Mouse (Mus musculus): ENCODE measurements around the gene Gm13691.
A peak's percentile ranks its signal among the peaks of the same experiment; 100 is the strongest.
"Not testable (repeated sequence)": the region's sequence is repeated elsewhere in the genome, so short reads cannot be mapped to it uniquely, and the experiment has no call there.

Gene Gm13691

GRCm38 (mm10) chr2:83990253-83990652 is at the start of gene Gm13691:
Gm13691 (plus strand) TSS chr2:83990553.
- not testable (repeated sequence) for DNase-seq (ENCODE audit: low spot score in 2 of 2)

- DNase-seq (ENCODE audit: low spot score in 2 of 2) = peak; percentile 9 to 30
Measured at GRCm38 (mm10) chr2:83940931-83941361, 49.4 kb upstream of the Gm13691 start, which contains the start of gene Zswim2. Zswim2 (minus strand) TSS chr2:83941228.

- DNase-seq (ENCODE audit: low spot score in 2 of 2) = no peak
Measured at GRCm38 (mm10) chr2:83941378-83941777, 49.0 kb upstream of the Gm13691 start.

GRCm38 (mm10) chr2:83941792-83942191 is 48.6 kb upstream of the Gm13691 start:
- no peak for DNase-seq (ENCODE audit: low spot score in 2 of 2)

GRCm38 (mm10) chr2:83955393-83955792 is 35.0 kb upstream of the Gm13691 start, which contains the start of gene Gm13698:
Gm13698 (plus strand) TSS chr2:83955693.
- not testable (repeated sequence) for DNase-seq (ENCODE audit: low spot score in 2 of 2)

- not testable (repeated sequence) for DNase-seq (ENCODE audit: low spot score in 2 of 2)
Measured at GRCm38 (mm10) chr2:83961203-83961602, 29.1 kb upstream of the Gm13691 start, which contains the start of gene Gm13693. Gm13693 (plus strand) TSS chr2:83961503.

GRCm38 (mm10) chr2:83967013-83967412 is 23.3 kb upstream of the Gm13691 start, which contains the start of gene Gm13695:
Gm13695 (plus strand) TSS chr2:83967313.
- not testable (repeated sequence) for DNase-seq (ENCODE audit: low spot score in 2 of 2)

- not testable (repeated sequence) for DNase-seq (ENCODE audit: low spot score in 2 of 2)
Measured at GRCm38 (mm10) chr2:83972823-83973222, 17.5 kb upstream of the Gm13691 start, which contains the start of gene Gm13696. Gm13696 (plus strand) TSS chr2:83973123.

- DNase-seq (ENCODE audit: low spot score in 2 of 2) = not testable (repeated sequence)
Measured at GRCm38 (mm10) chr2:83978633-83979032, 11.7 kb upstream of the Gm13691 start, which contains the start of gene Gm13694. Gm13694 (plus strand) TSS chr2:83978933.

- not testable (repeated sequence) for DNase-seq (ENCODE audit: low spot score in 2 of 2)
Measured at GRCm38 (mm10) chr2:83984443-83984842, 5.9 kb upstream of the Gm13691 start, which contains the start of gene Gm13697. Gm13697 (plus strand) TSS chr2:83984743.

- DNase-seq (ENCODE audit: low spot score in 2 of 2) = peak; percentile 45 to 48
Measured at GRCm38 (mm10) chr2:83993639-83994255, 3.4 kb downstream of the Gm13691 start.

- DNase-seq (ENCODE audit: low spot score in 2 of 2) = peak in 1 of 2 experiments; percentile 7
Measured at GRCm38 (mm10) chr2:83994526-83994925, 4.2 kb downstream of the Gm13691 start.

GRCm38 (mm10) chr2:84008913-84009312 is 18.6 kb downstream of the Gm13691 start:
- DNase-seq (ENCODE audit: low spot score in 2 of 2) = no peak

GRCm38 (mm10) chr2:84009818-84010217 is 19.5 kb downstream of the Gm13691 start:
- no peak for DNase-seq (ENCODE audit: low spot score in 2 of 2)

- no peak for DNase-seq (ENCODE audit: low spot score in 2 of 2)
Measured at GRCm38 (mm10) chr2:84014572-84014971, 24.2 kb downstream of the Gm13691 start.

- DNase-seq (ENCODE audit: low spot score in 2 of 2) = not testable (repeated sequence)
Measured at GRCm38 (mm10) chr2:84016291-84016690, 25.9 kb downstream of the Gm13691 start.

- DNase-seq (ENCODE audit: low spot score in 2 of 2) = no peak
Measured at GRCm38 (mm10) chr2:84018330-84018729, 28.0 kb downstream of the Gm13691 start.

- peak; percentile 9 to 17 for DNase-seq (ENCODE audit: low spot score in 2 of 2)
Measured at GRCm38 (mm10) chr2:84019519-84020305, 29.4 kb downstream of the Gm13691 start.

- DNase-seq (ENCODE audit: low spot score in 2 of 2) = no peak
Measured at GRCm38 (mm10) chr2:84021930-84022329, 31.6 kb downstream of the Gm13691 start.

- no peak for DNase-seq (ENCODE audit: low spot score in 2 of 2)
Measured at GRCm38 (mm10) chr2:84022905-84023304, 32.6 kb downstream of the Gm13691 start.

- DNase-seq (ENCODE audit: low spot score in 2 of 2) = no peak
Measured at GRCm38 (mm10) chr2:84023319-84023718, 33.0 kb downstream of the Gm13691 start.

GRCm38 (mm10) chr2:84025217-84025616 is 34.9 kb downstream of the Gm13691 start:
- DNase-seq (ENCODE audit: low spot score in 2 of 2) = no peak

Data from natural killer cell, adult 2 months (primary cell).